Mouse (Mus musculus): ENCODE data around the gene Rwdd4a.

Rwdd4a gene

GRCm38 (mm10) chr8:47533344-47534125 is at the start of gene Rwdd4a, which contains the start of gene Trappc11:
Rwdd4a (plus strand) TSS chr8:47533664.
Trappc11 (minus strand) TSS chr8:47533470.
- peak; percentile 96 to 97 for DNase-seq

GRCm38 (mm10) chr8:47487231-47487630 is 46.2 kb upstream of the Rwdd4a start:
- no peak for DNase-seq

GRCm38 (mm10) chr8:47493106-47493505 is 40.4 kb upstream of the Rwdd4a start:
- peak; percentile 40 to 76 for DNase-seq

- no peak for DNase-seq
These were observed 38.8 kb upstream of the Rwdd4a start for GRCm38 (mm10) chr8:47494602-47495153.

DNA sequence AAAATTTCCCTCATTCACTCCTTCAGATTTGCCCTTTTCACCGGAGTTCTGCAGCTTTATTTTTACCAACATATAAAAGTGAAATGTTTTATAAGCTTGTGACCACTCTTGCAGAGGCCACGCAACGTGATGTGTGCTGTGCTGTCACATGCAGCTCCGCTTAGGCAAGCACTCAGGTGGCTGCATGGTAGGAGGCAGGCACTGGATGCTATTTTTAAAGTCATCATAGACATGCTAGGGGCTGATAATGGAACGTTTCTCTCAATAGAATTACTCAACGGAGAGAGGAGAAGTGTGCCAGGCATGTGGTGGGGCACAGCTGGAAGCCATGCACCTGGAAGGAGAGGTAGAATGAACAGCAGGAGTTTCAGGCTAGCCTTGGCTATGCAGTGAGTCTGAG is 38.0 kb upstream of the Rwdd4a start:
- no peak for DNase-seq

GRCm38 (mm10) chr8:47501994-47502393 is 31.5 kb upstream of the Rwdd4a start:
- DNase-seq: no peak

DNA sequence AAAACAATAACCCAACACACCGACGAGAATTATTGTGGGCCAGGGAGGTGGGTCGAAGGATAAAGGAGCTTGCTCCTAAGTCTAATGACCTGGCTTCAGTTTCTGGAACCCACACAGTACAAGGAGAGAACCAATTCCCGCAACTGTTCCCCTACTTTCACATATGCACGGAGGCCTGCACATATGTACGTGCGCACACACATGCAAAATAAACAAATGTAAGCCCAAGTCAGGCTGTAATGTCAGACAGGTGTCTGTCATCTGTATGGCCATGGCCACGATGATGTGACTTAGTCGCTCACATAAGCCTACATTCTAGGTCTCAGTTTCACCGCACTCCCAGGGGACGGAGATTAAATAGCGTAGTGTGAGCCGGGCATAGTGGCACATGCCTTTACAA is 30.9 kb upstream of the Rwdd4a start:
- DNase-seq: no peak

GRCm38 (mm10) chr8:47505431-47505830 is 28.0 kb upstream of the Rwdd4a start:
- no peak for DNase-seq

- no peak for DNase-seq
These were observed 22.5 kb upstream of the Rwdd4a start for GRCm38 (mm10) chr8:47510930-47511329.

GRCm38 (mm10) chr8:47513601-47514000 is 19.9 kb upstream of the Rwdd4a start:
- DNase-seq: no peak

DNA sequence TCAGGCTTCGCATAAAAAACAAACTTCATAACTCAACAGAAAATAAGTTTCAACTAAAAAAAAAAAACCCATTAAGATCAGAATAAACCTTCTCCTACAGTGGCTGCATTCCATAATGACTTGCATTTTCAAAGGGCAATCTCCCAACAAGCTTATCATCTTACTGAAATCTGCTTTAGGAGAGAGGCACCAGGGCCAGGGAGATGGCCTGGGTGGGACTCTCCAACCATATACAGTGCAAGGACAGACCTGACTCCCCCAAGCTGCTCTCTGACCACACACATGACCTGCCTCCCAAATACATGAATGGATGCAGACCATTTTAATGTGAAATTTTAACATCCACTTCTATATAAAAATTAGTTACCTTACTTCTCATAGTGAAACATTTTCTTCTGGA is 5.4 kb upstream of the Rwdd4a start:
- no peak for DNase-seq

DNA sequence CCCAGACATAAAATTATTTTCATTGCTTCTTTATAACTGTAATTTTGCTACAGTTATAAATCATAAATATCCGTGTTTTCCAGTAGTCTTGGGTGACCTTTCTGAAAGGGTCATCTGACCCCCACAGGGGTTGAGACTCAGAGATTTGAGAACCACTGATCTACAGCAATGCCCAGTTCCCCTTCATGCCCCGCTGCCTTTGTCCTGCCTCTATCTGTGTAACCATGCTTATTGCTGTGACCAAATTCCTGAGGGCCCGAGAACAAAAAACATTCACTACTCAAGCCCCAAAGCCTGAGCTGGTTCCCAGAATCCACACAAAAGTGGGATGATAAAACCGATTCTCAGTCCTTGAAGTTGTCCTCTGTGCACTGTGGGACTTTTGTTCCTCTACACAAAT is 4.9 kb downstream of the Rwdd4a start:
- no peak for DNase-seq

DNA sequence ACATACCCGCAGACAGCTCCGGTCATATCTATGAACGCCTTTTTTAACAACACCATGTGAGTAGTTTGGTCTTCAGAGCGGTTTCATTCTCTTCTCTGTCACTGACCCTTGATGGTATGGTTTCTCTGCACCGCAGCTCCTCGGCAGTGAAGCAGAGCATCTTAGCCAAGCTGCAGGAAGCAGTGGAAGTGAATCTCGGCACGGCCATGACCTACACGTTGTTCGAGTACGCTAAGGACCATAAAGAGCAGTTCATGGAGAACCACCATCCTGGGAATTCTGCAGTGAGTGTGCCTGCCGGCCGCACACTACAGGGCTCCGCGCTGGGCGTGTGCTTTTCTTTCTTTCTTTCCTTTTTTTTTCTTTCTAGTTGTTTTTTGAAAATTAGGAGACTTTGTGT is 9.3 kb downstream of the Rwdd4a start:
- no peak for DNase-seq

GRCm38 (mm10) chr8:47544094-47544493 is 10.6 kb downstream of the Rwdd4a start:
- no peak for DNase-seq

- no peak for DNase-seq
These were observed 13.6 kb downstream of the Rwdd4a start for GRCm38 (mm10) chr8:47547102-47547501.

DNA sequence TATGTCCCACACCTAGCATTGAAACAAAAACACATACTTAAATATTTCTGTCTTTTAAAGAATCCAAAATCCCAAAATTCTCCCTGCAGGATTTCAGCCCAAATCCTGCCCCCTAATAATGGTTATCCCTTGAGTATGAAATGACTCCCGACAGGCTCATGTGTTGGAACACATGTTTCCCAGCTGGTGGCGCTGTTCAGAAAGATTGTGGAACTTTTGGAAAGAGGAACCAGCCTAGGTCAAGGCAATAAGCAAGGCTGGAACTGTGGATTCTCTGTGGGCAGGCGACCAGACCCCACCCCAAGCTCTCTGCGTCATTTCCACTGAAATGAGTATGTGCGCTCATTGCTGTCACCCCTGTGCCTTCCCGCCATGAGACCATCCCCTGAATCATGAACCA is 20.1 kb downstream of the Rwdd4a start:
- peak in 1 of 2 experiments; percentile 17 for DNase-seq

DNA sequence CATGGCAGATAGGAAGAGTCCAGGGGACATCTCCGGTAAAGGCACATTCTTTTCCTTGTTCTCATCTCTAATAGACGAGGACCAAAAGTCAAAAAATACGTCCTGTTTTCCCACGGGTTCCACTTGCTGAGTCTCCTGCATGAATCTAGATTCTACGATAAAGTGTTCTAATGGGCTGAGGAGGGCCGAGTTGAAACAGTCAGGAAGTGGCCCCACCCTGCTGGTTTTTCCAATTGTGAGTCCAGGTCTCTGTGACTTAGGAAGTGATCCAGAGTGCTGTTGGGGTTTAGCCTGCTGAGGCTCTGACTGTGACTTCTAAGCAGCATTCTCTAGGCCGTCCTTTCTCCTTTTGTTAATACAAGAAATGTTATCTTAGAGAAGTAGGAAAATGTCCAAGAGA is 23.0 kb downstream of the Rwdd4a start:
- peak in 1 of 2 experiments; percentile 6 for DNase-seq

DNA sequence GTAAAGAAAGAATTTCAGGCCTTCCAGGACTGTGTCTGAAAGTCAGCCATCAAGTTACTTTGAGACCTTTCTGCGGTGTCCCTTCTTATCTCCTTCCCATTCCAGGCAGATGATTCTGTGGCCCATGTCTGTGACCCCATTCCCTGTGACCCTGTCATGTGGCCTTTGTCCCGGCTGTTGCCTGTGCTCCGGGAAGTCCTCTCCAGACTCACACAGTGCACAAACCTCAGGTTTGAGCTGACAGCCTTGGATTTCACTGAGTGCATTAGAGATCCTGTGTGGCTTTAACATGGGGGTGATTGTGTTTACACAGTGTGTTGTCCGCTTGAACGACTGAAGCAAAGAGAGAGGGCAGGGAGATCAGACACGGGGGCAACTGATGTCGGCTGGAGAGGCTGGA is 24.8 kb downstream of the Rwdd4a start:
- DNase-seq: no peak

DNA sequence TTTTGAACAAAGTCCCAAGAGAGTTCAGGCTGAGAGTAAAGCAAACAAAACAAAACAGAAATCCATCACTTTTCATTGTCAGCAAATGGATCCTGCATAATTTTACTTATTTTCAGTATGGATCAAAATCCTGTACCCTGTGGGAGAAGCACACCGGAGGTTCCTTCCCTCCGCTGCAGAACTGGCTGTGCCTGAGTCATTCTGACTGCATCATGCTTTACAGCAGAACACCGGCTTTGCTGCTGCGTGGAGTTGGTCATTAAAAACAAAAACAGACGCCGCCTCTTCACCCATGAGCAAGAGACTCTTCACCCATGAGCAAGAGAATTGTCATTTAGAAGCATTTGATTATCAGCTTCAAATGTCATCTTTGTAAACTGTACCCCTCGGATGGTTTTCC is 27.3 kb downstream of the Rwdd4a start:
- DNase-seq: no peak

DNA sequence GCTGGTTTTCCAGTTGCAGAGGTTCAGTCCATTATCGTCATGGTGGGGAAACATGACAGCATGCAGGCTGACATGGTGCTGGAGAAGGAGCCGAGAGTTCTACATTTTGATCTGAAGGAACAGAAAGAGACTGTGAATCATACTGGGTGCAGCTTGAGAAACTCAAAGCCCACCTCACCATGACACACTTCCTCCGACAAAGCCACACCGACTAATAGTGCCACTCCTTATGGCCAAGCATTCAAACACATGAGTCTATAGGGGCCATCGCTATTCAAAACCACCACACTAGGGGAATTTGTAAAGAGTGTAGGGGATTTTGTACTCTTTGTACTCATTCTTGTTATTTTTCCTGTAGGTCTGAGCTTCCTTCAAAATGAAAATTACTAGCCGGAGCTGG is 33.1 kb downstream of the Rwdd4a start:
- no peak for DNase-seq

GRCm38 (mm10) chr8:47568098-47568497 is 34.6 kb downstream of the Rwdd4a start:
- DNase-seq: no peak

DNA sequence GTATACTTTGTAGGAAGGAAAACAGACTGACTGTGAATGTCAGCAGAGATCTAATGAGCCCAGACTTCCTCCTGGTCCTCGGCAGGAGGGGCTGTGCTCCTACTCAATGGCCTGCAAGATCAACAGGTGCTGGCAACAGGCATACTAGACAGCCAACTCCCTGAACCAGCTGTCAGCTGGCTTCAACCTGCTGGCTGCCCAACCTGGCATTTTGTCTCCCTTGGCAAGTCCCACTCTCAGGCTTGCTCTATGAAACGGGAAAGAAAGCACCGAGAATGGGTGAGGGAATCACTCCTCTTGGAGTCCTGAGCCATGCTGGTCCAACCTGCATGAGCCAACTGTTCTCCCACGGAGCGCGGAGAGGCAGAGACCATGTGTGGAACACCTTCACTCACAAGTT is 36.7 kb downstream of the Rwdd4a start:
- no peak for DNase-seq

GRCm38 (mm10) chr8:47573482-47573881 is 40.0 kb downstream of the Rwdd4a start:
- DNase-seq: no peak

- DNase-seq: no peak
These were observed 48.0 kb downstream of the Rwdd4a start for GRCm38 (mm10) chr8:47581454-47581853.

DNA sequence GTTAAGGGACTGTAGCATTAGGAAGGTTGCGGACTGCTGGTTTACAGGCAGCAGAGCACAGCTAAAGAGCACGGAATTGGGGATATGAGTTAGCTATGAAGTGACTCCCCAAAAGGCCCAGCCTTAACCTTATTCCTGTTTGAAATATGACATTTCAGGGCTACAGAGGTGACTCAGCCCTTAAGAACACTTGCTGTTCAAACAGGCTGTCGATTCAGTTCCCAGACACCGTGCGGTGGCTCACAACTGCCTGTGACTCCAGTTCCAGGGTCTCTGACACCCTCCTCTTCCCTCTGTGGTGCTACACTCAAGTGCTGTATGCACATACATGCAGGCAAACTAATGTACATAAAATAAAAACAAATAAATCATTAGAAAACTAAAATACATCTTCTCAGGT is 55.2 kb downstream of the Rwdd4a start:
- no peak for DNase-seq
